Mouse (Mus musculus) CD4-positive naive resting alpha-beta T cell, adult 76 days (primary cell): Measurements from ENCODE around the gene Gm20441. TPM values are rescaled to one million over a fixed set of nuclear protein-coding genes. Genes with fewer than 3 reads are reported as not detected.

ENCODE experiments used
- total RNA-seq: library from RNA; stranded (reverse); gene quantifications from one replicate; pipeline ENCODE4 v1.2.4, GENCODE M21; 2023

Gene Gm20441
- total RNA-seq: not detected

DNA sequence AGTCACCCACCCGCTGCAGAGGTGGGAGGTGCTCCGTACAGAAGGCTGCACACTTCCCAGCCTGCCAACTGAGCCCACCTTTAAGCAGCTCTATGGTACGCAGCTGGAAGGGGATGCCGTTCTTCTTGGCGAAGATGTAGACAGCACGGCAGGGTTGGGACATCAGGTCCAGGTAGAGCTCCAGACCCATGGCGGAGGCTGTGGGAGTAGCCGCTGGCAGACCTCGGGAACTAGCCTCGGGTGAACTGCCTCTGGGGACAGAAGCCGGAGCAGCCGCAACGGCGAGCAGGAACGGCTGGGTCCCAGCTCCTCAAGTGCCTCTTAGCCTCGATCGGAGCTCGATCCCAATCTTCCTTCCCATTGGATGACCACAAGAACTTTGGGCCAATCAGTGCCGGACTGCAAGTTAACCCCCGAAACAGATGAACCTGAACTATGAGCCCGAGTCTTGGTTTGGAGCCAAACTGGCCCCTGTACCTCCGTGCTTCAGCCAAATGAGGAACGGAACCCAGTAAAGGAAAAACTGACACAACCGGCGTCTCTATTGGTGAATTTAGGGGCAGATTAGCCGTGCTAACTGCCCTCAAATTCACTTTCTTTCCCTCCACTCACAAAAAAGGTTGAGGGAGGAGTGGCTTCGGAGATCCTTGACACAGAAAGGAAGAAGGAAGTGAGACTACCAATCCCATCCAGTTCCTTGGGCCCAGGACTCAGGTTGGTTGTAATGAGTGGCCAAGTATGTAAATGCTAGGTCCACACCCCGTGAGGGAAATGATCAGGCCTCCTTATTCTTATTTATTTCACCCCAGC, at the start of gene Gm20441, which contains the start of gene Gstt3:
TSS of gene Gm20441 (minus strand) at position 186 of the 810 bp plus-strand sequence.
TSS of gene Gstt3 (minus strand) at position 646 of the 810 bp plus-strand sequence.

GRCm38 (mm10) chr10:75822443-75822842, 41.7 kb upstream of the Gm20441 start, which contains the start of gene Gstt4:
TSS of gene Gstt4 (minus strand) at chr10:75822543.

DNA sequence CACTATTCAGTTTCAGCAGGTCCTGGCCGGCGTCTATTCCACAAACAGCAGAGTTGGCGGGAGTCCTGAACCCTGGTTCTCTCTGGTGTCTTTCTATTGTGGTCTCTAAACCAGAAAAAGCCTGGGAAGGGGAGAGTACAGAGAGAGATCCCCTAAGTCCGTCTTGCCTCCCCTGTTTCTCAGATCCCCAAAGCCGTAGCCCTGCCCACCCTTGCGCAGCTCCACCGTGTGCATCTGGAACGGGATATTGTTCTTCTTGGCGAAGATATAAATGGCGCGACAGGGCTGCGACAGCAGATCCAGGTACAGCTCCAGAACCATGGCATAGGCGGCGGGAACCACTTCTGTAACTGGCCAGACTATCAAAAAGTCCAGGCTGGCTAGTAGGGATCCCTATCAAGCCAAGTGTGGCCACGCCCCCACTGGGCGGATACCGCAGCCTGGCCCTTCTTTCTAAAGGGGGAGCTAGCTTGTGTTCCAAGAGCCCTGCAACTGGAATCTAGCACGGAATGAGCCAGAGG, 17.5 kb upstream of the Gm20441 start, which contains the start of gene Gstt1:
TSS of gene Gstt1 (minus strand) at position 409 of the 521 bp plus-strand sequence.

GRCm38 (mm10) chr10:75772795-75773664, 7.7 kb downstream of the Gm20441 start, which contains the start of gene Ddt:
TSS of gene Ddt (minus strand) at chr10:75773414.

GRCm38 (mm10) chr10:75763682-75764518, 16.9 kb downstream of the Gm20441 start, which contains the start of gene Cabin1:
TSS of gene Cabin1 (minus strand) at chr10:75764341.

Other genes with a start within 250 kb of the Gm20441 start
- 4.3 TPM for gene Lrrc75b, start 220.6 kb downstream of the Gm20441 start, total RNA-seq
- gene Ggt1, start 219.3 kb downstream of the Gm20441 start, total RNA-seq: 21.5 TPM
- gene Ggt5, start 191.6 kb downstream of the Gm20441 start, total RNA-seq: 28.1 TPM
- 4.5 TPM for gene Susd2, start 136.9 kb downstream of the Gm20441 start, total RNA-seq
- gene Cabin1, start 16.6 kb downstream of the Gm20441 start, total RNA-seq: 113 TPM
- gene Ddt, start 7.5 kb downstream of the Gm20441 start, total RNA-seq: 22.5 TPM
- gene Gstt3, start 460 bp upstream of the Gm20441 start, total RNA-seq: 1.4 TPM
- gene Gstt1, start 17.6 kb upstream of the Gm20441 start, total RNA-seq: not detected
- not detected for gene Gstt4, start 41.6 kb upstream of the Gm20441 start, total RNA-seq
- 15.5 TPM for gene Gstt2, start 56.5 kb upstream of the Gm20441 start, total RNA-seq
- gene Mif, start 79.3 kb upstream of the Gm20441 start, total RNA-seq: 234 TPM
- 4.4 TPM for gene Derl3, start 112.5 kb upstream of the Gm20441 start, total RNA-seq
- gene Smarcb1, start 140.7 kb upstream of the Gm20441 start, total RNA-seq: 40.9 TPM
- 32.8 TPM for gene Chchd10, start 152.2 kb upstream of the Gm20441 start, total RNA-seq
- 2.8 TPM for gene Mmp11, start 155.5 kb upstream of the Gm20441 start, total RNA-seq
- gene Gm867, start 159.7 kb upstream of the Gm20441 start, total RNA-seq: not detected
- 6.7 TPM for gene Vpreb3, start 162.1 kb upstream of the Gm20441 start, total RNA-seq
- 1.0 TPM for gene Gm5134, start 173.6 kb upstream of the Gm20441 start, total RNA-seq